Mouse (Mus musculus) CH12.LX (cell line): ENCODE results near the gene Pgls.

ENCODE experiments used
- CTCF ChIP-seq, 2 experiments: IDR thresholded peaks in 1 of 2; conservative IDR thresholded peaks in 1 of 2; 2 replicates each; pipeline ENCODE4 v1.5.1; 2011 to 2012; ENCODE audit warnings: low read depth in 2 of 2, low read length in 2 of 2, improper control_type of control experiment in 1 of 2, inconsistent platforms in 1 of 2, mild to moderate bottlenecking in 1 of 2, moderate library complexity in 1 of 2
- MAX ChIP-seq: IDR thresholded peaks from 2 replicates; pipeline ENCODE4 v1.6.1; 2011; ENCODE audit warnings: low read length, improper control_type of control experiment
- POLR2A ChIP-seq: IDR thresholded peaks from 2 replicates; pipeline ENCODE4 v1.6.1; 2011; ENCODE audit warnings: low read depth, mild to moderate bottlenecking, improper control_type of control experiment, low read length
- RCOR1 ChIP-seq: conservative IDR thresholded peaks from 2 replicates; pipeline ENCODE4 v1.6.1; 2012; ENCODE audit warnings: low read depth, mild to moderate bottlenecking, inconsistent platforms, low read length, improper control_type of control experiment
- TCF12 ChIP-seq: IDR thresholded peaks from 2 replicates; pipeline ENCODE4 v1.6.1; 2014; ENCODE audit warnings: low read depth, mild to moderate bottlenecking, inconsistent platforms, low read length, improper control_type of control experiment
- UBTF ChIP-seq: IDR thresholded peaks from 2 replicates; pipeline ENCODE4 v1.6.1; 2012; ENCODE audit warnings: low read depth, mild to moderate bottlenecking, inconsistent platforms, low read length, improper control_type of control experiment, moderate library complexity
- ZKSCAN1 ChIP-seq: IDR thresholded peaks from 2 replicates; pipeline ENCODE4 v1.6.1; 2012; ENCODE audit warnings: low read depth, inconsistent platforms, low read length, improper control_type of control experiment, borderline replicate concordance
- ZMIZ1 ChIP-seq: IDR thresholded peaks from 2 replicates; pipeline ENCODE4 v1.6.1; 2012; ENCODE audit warnings: low read depth, mild to moderate bottlenecking, inconsistent platforms, low read length, improper control_type of control experiment
- ZNF384 ChIP-seq: IDR thresholded peaks from 2 replicates; pipeline ENCODE4 v1.6.1; 2012; ENCODE audit warnings: low read depth, low read length, improper control_type of control experiment, inconsistent platforms

- no peak for TF ChIP-seq POLR2A
- TF ChIP-seq RCOR1, result no peak
- no peak for TF ChIP-seq ZNF384
- TF ChIP-seq CTCF (conservative IDR thresholded peaks at IDR 0.05 in 1 of 2, IDR thresholded peaks at IDR 0.05 in 1 of 2; ENCODE audit: low read depth in 2 of 2, low read length in 2 of 2), result no peak
- TF ChIP-seq UBTF, result no peak
- TF ChIP-seq TCF12, result no peak
- no peak for TF ChIP-seq ZMIZ1
- no peak for TF ChIP-seq ZKSCAN1
- no peak for TF ChIP-seq MAX
Observed at GRCm38 (mm10) chr8:71567587-71567986, 24.4 kb upstream of the Pgls start.
